Mouse (Mus musculus): ENCODE data around the gene Vmn1r203.
"Not testable (repeated sequence)": the region's sequence is repeated elsewhere in the genome, so short reads cannot be mapped to it uniquely, and the experiment has no call there.

The Vmn1r203 gene

GRCm38 (mm10) chr13:22517814-22518213 lies at the start of gene Vmn1r203:
Gene Vmn1r203 (plus strand): TSS chr13:22518114.
- no peak for DNase-seq (ENCODE audit: low read depth)

- DNase-seq (ENCODE audit: low read depth): no peak
Observed at GRCm38 (mm10) chr13:22471623-22472022, 46.3 kb upstream of the Vmn1r203 start, which contains the start of gene Vmn1r201. Gene Vmn1r201 (plus strand): TSS chr13:22471923.

- DNase-seq (ENCODE audit: low read depth): no peak
Observed at GRCm38 (mm10) chr13:22502431-22502830, 15.5 kb upstream of the Vmn1r203 start.

- no peak for DNase-seq (ENCODE audit: low read depth)
Observed at GRCm38 (mm10) chr13:22505281-22505680, 12.6 kb upstream of the Vmn1r203 start, which contains the start of gene Vmn1r202. Gene Vmn1r202 (minus strand): TSS chr13:22505381.

- DNase-seq (ENCODE audit: low read depth): not testable (repeated sequence)
Observed at GRCm38 (mm10) chr13:22552898-22553297, 35.0 kb downstream of the Vmn1r203 start, which contains the start of gene Vmn1r204. Gene Vmn1r204 (plus strand): TSS chr13:22553198.

GRCm38 (mm10) chr13:22574911-22575310 lies 57.0 kb downstream of the Vmn1r203 start:
- DNase-seq (ENCODE audit: low read depth): not testable (repeated sequence)
